Comparison of ENCODE assay signal across 8 mouse cellular contexts in genomic region chr19:54114588-54115317, GRCm38 (mm10).
A peak's percentile ranks its signal among the peaks of the same experiment; 100 is the strongest.
DNase-seq lines count a peak whose midpoint lies in the region; ATAC-seq lines count a peak whose summit lies in the region.

No protein-coding gene starts in this region.

- peaks cover 13% of the 10 kb centered on the region; the same call in 1 of the 2 replicates for H3K27me3 ChIP-seq in forebrain, embryonic 12.5 days

- H3K4me1 ChIP-seq in forebrain, embryonic 12.5 days: peaks cover 11% of the 10 kb centered on the region

- H3K36me3 ChIP-seq in forebrain, embryonic 12.5 days (replicated peaks): no peaks in the 10 kb centered on the region

- intact Hi-C loops in heart, postnatal 36 days (cut with DNase I): no loop called here

- peak overlapping the region; percentile 59 for H3K4me2 ChIP-seq in forebrain, embryonic 12.5 days

- H3K27ac ChIP-seq in forebrain, embryonic 12.5 days: no peak overlapping the region

- peak; percentile 90 for ATAC-seq in forebrain, embryonic 12.5 days (ENCODE audit: low FRiP score)

- DNase-seq in NIH3T3 (ENCODE audit: low read depth): peak; percentile 42
- peak; percentile 49 for DNase-seq in c-Kit-positive CD71-positive TER-119-positive erythroid progenitor cells, embryonic 14.5 days (ENCODE audit: low spot score)
- DNase-seq in heart, postnatal 36 days: peak; percentile 51 to 60
- peak; percentile 22 to 27 for DNase-seq in layer of hippocampus, postnatal 10 days (ENCODE audit: low spot score in 2 of 2)
- DNase-seq in lung, postnatal 10 days: peak; percentile 75
- DNase-seq in ovary, adult 18-20 months (ENCODE audit: low spot score): peak; percentile 13
- DNase-seq in yolk sac, embryonic 10.5 days (ENCODE audit: low spot score): peak; percentile 49

- H3K9me3 ChIP-seq in forebrain, embryonic 12.5 days: no peaks in the 10 kb centered on the region

- WGBS in forebrain, embryonic 12.5 days: 8% methylated on average over 22 of the region's 22 CpGs

- peak overlapping the region; percentile 40; the same call in 1 of the 2 replicates for H3K9ac ChIP-seq in forebrain, embryonic 12.5 days

- H3K4me3 ChIP-seq in forebrain, embryonic 12.5 days (replicated peaks): peak overlapping the region; percentile 45

Comparison
In these comparisons a context has a peak if more than half of its experiments do, and no peak if none do; other contexts are left out.
1. DNase-seq: peak in every context shown above with its lines; median percentile 75 in lung, postnatal 10 days; 56 in heart, postnatal 36 days; 49 in c-Kit-positive CD71-positive TER-119-positive erythroid progenitor cells, embryonic 14.5 days; 49 in yolk sac, embryonic 10.5 days; 42 in NIH3T3; 24 in layer of hippocampus, postnatal 10 days; 13 in ovary, adult 18-20 months.